Mouse (Mus musculus) thymus, adult 18-20 months (tissue): ENCODE measurements around the gene Bpifb6.

Experiments
- DNase-seq, 2 experiments: peaks; one replicate each; pipeline ENCODE4 v3.0.0; 2022; ENCODE audit warnings: mixed read lengths in 2 of 2

The Bpifb6 gene

DNA sequence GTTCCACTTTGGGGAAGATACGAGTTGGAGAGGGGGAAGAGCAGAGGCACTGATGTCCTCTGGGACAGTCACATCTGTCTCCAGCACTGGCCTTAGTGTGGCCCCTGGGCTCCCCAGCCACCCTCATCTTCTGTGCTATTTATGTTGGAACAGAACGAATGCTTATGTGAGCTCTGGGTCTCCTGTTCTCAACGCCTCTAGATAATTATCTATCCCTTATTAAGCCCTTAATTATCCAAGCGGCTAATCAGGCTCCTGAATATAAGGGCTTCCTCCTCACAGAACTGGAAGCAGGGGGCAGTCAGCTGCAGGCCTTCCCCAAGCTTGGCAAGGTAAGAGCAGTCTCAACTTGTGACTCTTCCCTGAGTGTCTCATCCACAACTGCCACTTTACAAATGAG, at the start of gene Bpifb6:
Gene Bpifb6, plus strand, starts transcription at position 301 of the 400 bp plus-strand sequence.
- no peak for DNase-seq

DNA sequence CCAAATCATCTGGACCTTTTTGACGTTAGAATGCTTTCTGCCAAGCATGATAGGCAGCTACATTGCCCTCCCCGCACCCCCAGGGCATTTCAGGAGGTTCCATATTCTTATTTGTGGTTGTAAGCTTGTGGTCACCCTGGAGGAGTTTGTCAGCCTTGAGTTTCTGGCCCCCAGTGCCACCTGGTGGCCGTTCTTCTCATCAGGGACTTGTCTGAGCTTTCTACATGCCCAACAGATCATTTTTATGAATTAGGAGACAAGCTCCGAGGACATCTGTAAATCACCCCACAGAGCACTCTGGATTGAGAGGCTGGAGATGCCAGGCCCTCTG, 49.2 kb upstream of the Bpifb6 start:
- no peak for DNase-seq

DNA sequence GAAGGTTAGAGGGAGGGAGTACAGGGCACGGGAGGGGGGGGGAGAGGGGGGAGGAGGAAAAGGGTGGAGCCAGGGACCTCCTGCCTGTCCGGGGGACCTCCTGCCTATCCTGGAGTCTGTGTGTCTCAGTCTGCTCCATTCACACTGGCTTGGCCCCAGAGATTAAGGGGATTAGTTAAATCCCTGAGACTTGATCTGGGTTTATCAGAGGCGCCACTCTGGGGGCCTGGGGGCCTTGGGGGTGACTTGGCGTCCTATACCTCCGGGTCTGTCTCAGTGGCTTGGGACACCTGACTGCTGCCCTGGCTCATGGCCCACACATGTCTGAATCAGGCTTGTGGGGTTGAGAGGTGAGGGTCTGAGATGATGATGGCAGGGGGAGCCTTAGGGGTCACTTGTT, 46.6 kb upstream of the Bpifb6 start:
- no peak for DNase-seq

DNA sequence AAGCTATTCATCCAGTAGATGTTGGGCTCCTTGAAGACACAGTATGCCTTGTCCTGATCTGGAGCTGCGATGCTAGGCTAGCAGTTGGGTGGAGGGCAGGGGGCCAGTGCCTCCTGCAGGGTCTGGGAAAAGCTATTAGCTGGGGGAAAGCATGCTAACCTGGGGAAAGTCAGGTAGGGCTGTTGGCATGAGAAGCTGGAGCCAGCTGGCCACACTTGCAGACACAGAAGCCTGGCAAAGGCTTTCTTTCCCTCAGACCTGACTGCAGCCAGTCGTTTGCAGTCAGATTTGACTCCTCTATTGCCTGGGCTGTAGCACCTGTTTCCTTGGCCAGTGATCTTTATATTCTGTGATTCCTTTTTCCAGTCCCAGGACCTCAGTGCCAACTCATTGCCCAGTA, 40.6 kb upstream of the Bpifb6 start:
- DNase-seq, result no peak

DNA sequence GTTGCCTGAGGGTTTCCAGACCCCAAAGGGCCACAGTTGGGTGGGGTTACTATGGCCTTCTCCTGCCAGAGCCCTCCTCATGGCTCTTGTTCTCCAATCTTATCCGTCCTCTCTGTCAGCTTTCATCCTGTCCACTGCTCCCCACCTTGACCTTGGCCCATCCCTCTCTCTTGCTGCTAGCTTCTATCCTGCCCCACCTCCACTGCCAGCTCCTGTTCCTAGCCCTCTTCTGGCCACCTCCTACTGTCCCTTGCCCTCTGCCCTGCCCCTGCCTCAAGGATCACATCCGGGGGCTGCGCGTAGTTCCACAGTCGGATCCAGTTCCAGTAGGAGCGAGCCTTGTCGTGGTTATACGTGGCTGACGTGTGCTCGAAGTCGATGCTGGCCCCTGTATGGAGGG, 39.9 kb upstream of the Bpifb6 start:
- no peak for DNase-seq

DNA sequence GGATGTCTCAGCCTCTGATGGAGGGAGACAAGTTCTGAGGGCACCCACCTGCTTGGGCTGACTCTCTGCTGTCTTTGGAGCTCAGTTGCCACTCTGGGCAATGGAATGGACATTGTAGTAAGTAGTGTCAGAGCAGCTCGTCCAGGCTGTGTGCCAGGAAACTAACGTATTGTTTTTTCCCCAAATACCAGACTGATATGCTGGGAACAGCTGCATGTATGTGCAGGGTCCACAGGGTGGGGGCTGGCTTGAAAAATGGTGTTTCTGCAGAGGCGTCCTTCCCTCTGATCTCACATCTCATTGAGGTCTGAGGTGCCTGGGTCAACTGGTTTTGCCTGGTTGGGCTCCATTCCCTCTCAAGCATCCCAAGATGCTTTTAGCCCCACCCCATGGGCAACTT, 39.5 kb upstream of the Bpifb6 start:
- DNase-seq, result no peak

DNA sequence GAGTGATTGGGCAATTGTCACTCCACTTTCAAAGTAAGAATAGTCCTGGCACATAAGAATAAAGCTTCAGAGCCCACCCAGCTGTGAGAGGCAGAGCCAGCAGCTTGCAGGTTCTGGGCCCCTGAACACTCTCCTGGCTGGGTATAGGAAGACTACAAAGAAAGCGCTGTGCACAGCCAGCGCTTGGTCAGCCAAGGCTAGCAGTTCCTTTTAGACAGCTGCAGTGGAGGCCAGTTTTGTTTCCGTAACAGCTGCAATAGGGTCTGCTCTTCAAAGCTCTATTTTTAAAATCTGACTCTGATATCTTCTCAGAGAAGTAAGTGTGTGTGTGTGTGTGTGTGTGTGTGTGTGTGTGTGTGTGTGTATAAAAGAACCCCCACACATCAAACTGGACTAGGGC, 38.2 kb upstream of the Bpifb6 start:
- DNase-seq, result no peak

DNA sequence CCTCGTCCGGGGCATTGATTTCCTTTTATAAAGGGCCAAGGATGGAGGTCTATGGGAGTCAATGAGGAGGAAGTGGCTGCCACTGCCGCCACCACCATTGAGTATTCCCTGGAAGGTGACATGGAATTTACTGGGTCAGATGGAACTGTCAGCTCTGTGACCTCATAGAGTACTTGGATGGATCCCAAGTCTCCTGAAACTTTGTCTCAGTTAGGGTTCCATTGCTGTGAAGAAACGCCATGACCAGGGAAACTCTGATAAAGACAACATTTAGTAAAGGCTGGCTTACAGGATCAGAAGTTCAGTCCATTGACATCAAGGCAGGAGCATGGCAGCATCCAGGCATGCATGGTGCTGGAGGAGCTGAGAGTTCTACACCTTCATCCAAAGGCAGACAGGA, 29.2 kb upstream of the Bpifb6 start, which contains the start of gene Sun5:
Gene Sun5, minus strand, starts transcription at position 101 of the 400 bp plus-strand sequence.
- no peak for DNase-seq

DNA sequence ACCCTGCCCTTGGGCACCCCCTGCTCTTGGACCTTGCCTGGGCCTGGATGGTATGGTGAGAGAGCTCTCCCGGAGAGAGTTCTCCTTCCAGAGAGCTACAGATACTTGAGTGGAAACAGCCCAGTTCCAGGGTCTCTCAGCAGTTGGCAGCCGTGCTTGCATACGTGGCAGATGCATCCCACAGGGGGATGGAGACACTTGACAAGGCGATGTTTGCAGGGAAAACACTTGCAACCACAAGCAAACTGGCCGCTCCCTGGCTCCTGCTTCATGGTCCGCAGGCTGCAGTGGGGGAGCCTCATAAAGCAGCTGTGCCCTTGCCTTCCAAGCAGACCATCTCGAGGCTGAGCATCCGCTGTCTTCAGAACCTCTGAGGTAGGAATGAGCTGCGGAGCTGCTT, 25.4 kb upstream of the Bpifb6 start, which contains the start of gene Bpifb2:
Gene Bpifb2, plus strand, starts transcription at position 301 of the 400 bp plus-strand sequence.
- no peak for DNase-seq

DNA sequence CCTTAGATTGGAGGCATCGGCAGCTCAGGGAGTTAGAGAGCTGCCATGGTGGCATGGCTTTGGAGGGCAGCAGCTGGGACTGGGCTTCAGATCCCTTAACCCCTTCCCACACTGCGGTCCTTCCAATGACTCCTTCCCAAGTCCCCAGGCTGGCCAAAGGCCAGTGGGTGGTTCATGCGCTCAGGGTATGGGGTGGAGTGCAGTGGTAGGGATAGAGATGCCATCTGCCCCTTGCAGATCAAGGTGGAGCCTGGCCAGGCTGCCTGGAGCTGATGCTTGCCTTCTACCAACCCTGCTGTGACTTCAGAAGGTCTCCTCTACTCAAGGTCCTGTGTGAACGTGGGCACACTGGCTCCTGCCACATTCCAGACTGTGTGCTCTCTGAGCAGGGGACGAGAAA, 1.1 kb upstream of the Bpifb6 start:
- DNase-seq, result no peak

DNA sequence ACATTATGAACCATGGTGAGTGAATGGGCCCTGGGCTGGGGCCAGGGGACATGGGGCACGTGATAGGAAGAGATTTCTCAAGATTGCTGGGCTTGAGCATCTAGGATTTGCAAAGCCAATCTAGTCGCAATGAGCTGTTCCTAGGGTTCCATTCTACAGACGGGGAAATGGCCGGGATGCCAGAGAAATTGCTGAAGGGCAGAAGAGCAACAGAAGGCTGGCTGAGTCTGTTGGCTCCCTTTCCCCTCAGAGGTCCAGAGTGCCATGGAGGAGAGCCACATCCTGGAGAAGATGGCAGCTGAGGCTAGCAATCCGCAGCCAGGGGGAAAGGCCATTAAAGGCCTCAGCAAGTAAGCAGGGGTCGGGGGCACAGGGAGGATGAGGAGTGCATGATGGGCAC, 2.5 kb downstream of the Bpifb6 start:
- no peak for DNase-seq

DNA sequence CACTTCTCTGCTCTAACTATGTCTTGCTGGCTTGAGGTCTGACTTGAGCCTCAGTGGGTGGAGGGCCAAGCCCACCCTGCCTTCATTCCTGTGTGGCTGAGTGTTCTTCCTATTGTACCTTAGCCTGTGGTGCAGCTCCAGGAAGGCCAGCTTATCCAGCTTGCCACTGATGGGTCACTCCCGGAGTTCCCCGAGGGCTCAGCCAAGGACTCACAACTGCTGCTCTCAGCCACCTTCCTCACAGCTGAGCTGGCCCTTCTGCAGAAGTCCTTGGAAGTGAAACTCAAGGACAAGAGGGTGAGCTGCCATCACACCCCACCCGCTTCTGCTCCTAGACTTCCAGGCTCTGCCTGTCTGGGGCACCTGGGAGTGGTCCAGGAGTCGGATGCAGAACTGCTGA, 6.4 kb downstream of the Bpifb6 start:
- no peak for DNase-seq

DNA sequence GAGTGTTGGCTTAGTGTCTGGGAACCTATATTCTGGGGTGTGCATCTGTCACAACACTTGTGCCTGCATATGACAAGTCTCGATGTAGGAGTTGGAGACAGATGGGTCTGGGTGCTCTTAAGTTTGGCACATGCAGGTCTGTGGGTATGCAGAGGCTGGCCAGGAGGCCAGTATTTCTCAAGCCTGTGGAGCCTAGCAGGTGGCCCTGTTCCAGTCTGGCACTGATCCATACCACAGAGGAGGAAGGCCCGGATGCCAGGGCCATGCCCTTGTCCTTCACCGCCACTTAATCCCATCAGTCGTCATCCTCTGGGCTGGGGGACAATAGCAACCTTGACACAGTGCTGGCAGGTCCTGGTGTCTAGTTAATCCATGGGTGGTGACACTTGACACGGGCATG, 14.0 kb downstream of the Bpifb6 start:
- no peak for DNase-seq

DNA sequence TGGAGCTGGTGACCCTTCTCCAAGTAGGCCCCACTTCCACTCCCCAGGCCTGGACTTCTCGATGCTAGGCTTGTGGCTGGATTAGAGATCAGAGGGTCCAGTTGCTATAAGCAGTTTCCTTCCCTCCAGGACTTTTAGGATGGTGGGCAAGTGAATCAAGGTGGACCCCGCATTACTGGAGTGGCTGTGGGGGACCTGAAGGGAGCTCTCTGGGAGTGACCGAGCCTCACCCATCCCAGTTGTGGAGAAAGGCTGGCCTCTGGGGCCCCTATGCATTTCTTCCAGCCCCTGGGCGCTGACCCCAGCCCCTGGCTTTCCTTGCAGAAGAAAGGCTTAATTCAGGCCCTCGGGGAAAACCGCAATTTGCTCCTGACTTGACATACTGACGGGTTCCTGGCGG, 17.7 kb downstream of the Bpifb6 start, which contains the start of gene Bpifb3:
Gene Bpifb3, plus strand, starts transcription at position 301 of the 400 bp plus-strand sequence.
- no peak for DNase-seq

DNA sequence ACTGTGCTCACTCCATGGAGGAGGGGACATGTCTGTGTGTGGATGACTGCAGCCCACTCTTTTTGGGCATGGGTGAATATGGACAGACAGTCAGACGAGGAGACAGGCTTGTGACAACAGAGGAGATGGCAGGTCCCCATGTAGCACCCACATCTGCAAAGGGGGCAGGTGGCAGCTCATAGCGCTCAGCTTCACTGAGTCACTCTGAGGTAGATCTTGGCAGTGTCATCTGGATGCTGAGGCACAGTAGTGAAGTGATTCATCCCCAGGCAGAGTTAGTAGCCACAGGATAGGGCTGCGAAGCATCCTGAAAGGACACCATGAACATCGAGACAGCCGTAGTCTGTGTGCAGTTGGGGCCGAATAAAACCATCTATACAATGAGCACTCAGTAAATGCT, 21.1 kb downstream of the Bpifb6 start:
- DNase-seq, result no peak

DNA sequence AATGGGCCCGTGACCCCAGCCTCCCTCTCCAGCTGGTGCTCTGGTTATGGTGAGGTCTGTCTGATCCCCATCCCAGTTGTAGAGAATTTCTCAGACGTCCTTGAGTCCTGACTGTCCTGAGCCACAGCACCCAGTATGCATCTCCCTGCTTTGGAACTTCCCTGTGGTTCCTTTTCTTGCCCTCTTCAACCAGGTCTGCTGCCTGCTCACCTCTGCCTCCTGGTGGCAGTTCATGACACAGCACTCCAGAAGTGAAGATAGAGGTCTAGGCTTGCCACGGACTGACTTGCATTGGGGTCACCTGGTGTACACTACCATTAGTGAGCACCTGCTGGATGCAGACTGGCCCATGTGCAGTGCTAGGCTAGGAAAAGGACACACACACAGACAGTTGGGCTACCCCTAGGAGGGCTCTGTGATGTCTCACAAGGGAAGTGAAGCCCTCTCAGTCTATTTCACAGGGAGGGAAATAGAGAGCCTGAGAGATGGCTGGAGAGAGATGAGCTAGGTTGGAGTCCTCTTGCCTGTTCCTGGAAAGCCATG, 29.8 kb downstream of the Bpifb6 start:
- DNase-seq, result no peak

DNA sequence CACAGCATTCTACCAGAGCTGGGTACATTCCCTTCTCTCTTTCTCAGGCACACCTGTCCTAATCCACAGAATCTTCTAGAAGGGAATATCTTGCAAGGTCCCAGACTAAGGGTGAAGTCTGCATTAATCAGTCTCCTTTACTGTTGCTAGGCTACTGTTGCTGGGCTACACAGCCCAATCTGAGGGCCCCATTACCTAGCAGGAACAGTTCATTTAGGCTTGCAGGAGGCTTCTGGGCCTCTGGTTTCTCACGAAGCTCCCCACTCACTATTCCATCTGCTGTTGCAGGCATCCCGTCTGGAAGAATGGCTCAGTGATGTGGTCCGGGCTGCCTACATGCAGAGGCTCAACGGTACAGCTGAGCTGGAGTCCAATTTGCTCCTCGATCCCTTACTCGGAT, 30.9 kb downstream of the Bpifb6 start:
- DNase-seq, result no peak

DNA sequence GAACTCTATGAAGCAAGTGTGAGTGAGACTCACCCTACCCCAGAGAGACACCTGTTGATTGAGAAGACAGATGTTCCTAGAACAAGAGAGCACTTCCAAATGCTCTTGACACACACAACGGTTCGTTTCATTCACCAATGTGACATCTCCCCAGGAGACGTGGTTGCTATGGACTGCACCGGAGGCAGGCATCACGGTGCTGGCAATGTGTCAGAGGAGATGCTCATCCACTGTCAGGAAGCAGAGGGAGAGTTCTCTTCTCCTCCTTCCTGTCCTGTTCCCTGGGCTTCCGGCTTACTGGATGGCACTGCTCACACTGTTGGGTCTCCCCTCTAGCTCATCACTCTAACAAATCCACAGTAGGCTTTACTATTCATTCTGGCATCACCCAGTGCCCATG, 33.1 kb downstream of the Bpifb6 start:
- no peak for DNase-seq

DNA sequence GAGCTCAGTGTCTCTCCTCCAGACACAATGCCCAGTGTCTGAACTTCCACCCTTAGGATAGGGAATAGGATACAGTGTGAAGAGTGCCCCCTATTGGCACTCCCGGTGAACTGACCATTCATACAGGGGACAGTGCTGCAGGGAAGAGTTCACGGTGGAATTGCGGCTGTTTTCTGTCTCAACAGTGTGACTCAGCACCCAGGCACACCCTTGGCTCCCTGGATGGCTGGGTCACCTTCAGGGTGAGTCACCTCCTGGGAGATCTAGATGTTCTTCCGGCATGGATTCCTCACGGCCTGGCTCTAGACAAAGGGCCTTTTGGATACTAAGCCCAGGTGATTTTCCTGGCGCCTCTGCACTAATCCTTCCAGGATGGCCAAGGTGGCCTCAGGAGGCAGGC, 35.2 kb downstream of the Bpifb6 start:
- DNase-seq, result no peak

DNA sequence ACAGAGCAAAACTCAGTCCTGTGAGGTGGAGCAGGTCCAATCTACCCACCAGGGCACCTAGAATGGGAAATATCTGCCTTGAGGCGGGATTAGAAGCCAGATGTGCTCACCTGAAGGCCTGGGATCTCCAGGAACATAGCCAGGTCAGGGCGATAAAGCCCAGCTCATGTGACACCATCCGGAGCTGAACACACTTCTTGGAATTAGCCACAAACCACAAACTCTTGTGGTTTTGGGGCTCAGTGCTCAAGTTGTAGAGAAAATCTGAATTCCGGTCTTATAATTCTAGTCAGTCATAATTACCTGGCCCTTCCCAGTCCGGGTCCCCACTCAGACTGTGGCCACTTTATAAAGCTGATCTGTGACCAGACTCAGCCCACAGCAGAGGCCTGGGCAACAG, 37.7 kb downstream of the Bpifb6 start, which contains the start of gene Bpifb4:
Gene Bpifb4, plus strand, starts transcription at position 370 of the 400 bp plus-strand sequence.
- DNase-seq, result no peak

DNA sequence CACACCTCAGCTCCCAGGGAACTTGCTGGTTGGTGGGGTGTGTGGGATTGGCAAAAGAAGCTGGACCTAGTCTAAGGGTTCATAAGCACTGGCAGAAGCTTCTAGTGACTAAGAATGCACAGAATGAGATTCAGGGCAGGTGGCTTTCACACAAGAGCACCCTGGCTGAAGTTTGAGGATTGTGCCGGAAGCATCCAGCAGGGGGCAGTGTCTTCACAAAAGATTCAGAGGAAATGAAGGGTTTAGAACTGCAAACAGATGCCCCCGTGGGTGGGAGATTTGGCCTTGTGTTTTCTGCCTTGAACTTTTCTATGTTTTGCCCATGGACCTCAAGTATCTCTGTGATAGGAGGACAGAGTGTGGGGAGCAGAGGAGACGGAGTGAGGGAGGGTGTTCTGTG, 43.3 kb downstream of the Bpifb6 start:
- DNase-seq, result peak in 1 of 2 experiments; percentile 8

DNA sequence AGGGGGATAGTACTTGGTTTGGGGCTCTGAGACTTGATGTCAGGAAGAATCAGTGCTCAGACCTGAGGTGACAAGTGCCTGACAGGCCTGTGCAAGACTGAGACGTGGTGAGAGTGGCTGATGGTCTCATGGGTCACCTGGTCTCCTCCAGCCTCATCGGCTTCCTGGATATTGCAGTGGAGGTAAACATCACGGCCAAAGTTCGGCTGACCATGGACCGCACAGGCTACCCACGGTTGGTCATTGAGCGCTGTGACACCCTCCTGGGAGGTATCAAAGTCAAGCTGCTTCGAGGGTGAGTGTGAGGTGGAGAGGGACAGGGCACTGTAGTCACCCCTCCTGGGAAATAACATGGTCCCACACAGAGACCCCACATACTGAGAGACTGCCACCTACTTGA, 44.4 kb downstream of the Bpifb6 start:
- DNase-seq, result no peak

DNA sequence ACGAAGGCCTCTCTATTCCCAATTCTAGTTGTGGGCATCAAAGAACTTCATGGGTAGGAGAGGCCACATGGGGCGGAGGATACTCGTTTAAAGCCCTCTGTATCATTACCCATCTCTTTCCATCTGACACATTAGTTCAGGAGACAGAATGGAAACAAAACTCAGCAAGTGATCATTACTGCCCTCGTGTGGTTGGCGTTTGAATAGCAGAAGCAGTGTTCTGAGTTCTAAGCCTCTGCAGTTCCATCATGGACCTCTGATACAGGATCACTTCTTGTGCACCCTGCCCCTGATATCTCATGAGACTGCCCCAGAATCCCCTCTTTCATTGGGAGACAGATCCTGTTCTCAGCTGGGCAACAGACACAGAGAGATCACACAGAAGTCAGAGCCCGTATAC, 52.7 kb downstream of the Bpifb6 start:
- DNase-seq, result no peak

DNA sequence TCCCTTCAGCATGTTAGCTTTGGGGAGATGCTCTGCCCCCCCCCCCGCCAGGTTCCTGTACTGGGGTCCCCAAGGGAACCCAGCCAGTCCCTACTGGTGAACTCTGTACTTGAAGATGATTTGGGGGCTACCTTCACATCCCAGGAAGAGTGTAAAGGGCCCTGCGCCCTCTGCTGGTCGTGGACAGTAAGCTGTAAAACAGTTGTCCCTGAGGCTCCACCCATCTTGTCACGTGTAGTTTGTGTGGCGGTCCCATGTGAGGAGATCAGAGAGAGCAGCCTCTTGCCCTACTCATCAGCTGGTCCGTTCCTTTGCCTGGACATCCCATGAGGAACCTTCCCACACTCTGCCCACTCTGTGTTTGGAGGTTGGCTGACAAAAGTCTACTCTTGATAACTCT, 53.6 kb downstream of the Bpifb6 start:
- peak in 1 of 2 experiments; percentile 31 for DNase-seq
